Mouse (Mus musculus): Measurements from ENCODE around the gene Myod1.

GRCm38 (mm10) chr7:46376172-46377007 lies at the start of gene Myod1:
- TF ChIP-seq POLR2A (IDR thresholded peaks at IDR 0.05; ENCODE audit: insufficient read depth, low read depth, low read length) (no peak), CTCF (IDR thresholded peaks at IDR 0.05) (no peak), EP300 (IDR thresholded peaks at IDR 0.05; ENCODE audit: insufficient read depth, low read depth, low read length) (no peak)
